Mouse (Mus musculus) MN1 (cell line): ENCODE data around the gene Cpm.

Source experiments
- DNase-seq: peaks from one replicate; pipeline ENCODE4 v3.0.0-alpha.2; 2016; ENCODE audit warnings: low spot score

The Cpm gene

GRCm38 (mm10) chr10:117676644-117677313, 47.5 kb downstream of the Cpm start:
- peak; percentile 93 for DNase-seq

GRCm38 (mm10) chr10:117677494-117678236, 48.4 kb downstream of the Cpm start:
- peak; percentile 31 for DNase-seq

- no peak for DNase-seq
These were observed 49.1 kb downstream of the Cpm start for GRCm38 (mm10) chr10:117678357-117678756.

GRCm38 (mm10) chr10:117679029-117679686, 49.9 kb downstream of the Cpm start:
- no peak for DNase-seq

GRCm38 (mm10) chr10:117679963-117680473, 50.7 kb downstream of the Cpm start:
- no peak for DNase-seq

- no peak for DNase-seq
These were observed 51.7 kb downstream of the Cpm start for GRCm38 (mm10) chr10:117680868-117681513.

- no peak for DNase-seq
These were observed 52.2 kb downstream of the Cpm start for GRCm38 (mm10) chr10:117681543-117681942.

GRCm38 (mm10) chr10:117681999-117682857, 52.9 kb downstream of the Cpm start:
- peak; percentile 52 for DNase-seq

GRCm38 (mm10) chr10:117682858-117683733, 53.8 kb downstream of the Cpm start:
- DNase-seq = no peak

- DNase-seq = no peak
These were observed 54.4 kb downstream of the Cpm start for GRCm38 (mm10) chr10:117683734-117684037.

GRCm38 (mm10) chr10:117684298-117685170, 55.2 kb downstream of the Cpm start:
- DNase-seq = no peak

GRCm38 (mm10) chr10:117685171-117685848, 56.0 kb downstream of the Cpm start:
- no peak for DNase-seq

- no peak for DNase-seq
These were observed 56.7 kb downstream of the Cpm start for GRCm38 (mm10) chr10:117685849-117686591.

- DNase-seq = no peak
These were observed 57.7 kb downstream of the Cpm start for GRCm38 (mm10) chr10:117687018-117687417.

- DNase-seq = no peak
These were observed 58.3 kb downstream of the Cpm start for GRCm38 (mm10) chr10:117687577-117687976.

GRCm38 (mm10) chr10:117688204-117689151, 59.2 kb downstream of the Cpm start:
- DNase-seq = no peak
